ENCODE assay signal across 8 mouse cellular contexts in the genomic region with DNA sequence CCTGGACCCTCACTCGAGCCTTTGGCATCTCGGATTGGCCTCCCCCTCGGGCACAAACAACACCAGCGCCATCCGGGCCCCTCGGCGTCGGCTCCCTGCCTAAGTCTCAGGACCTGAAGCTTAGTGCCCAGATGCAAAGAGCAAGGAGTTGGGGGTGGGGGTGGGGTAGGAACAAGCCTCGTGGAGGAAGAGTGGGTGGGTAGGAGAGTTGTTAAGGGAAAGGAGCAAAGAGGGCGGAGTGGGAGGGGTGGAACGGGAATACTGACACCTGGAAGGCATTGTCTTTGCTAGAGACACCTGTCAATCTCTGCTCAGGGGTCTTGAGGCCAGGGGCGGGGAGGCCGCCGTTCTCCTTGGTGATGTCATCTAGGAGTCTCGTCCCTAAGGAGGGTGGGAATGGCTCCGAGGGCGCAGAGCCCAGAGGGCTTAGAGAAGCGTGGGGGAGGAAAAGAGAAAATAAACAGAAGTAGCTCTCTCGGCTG. TPM values are rescaled to one million over a fixed set of nuclear protein-coding genes. Genes with fewer than 3 reads are reported as not detected.
A peak's percentile ranks its signal among the peaks of the same experiment; 100 is the strongest.
DNase-seq lines count a peak whose midpoint lies in the region; ATAC-seq and TF ChIP-seq lines count a peak whose summit lies in the region.

No protein-coding gene starts in this region.

- H3K27me3 ChIP-seq in ES-Bruce4 (ENCODE audit: control insufficient read depth, insufficient read depth, low read length, poor library complexity, severe bottlenecking) = peaks cover 43% of the 10 kb centered on the region
- H3K27me3 ChIP-seq in forebrain, postnatal 0 days (ENCODE audit: insufficient read depth, low read length) = peaks cover 85% of the 10 kb centered on the region
- peaks cover 99% of the 10 kb centered on the region for H3K27me3 ChIP-seq in liver, embryonic 15.5 days
- H3K27me3 ChIP-seq in thymus, adult 2 months (ENCODE audit: control insufficient read depth, insufficient read depth, low read length) = peaks cover 5% of the 10 kb centered on the region; the same call in 1 of the 2 replicates

- no peak for TF ChIP-seq CTCF in ES-Bruce4 (IDR thresholded peaks at IDR 0.05; ENCODE audit: low read depth, low read length)
- no peak for TF ChIP-seq CTCF in forebrain, postnatal 0 days (IDR thresholded peaks at IDR 0.05; ENCODE audit: low read depth)
- no peak for TF ChIP-seq CTCF in thymus, adult 2 months (IDR thresholded peaks at IDR 0.05; ENCODE audit: borderline replicate concordance, control insufficient read depth, extremely low read depth, insufficient read depth, low read length, poor library complexity)

- DNase-seq in embryo, embryonic 10.5 days (ENCODE audit: low spot score) = peak; percentile 70
- no peak for DNase-seq in embryo, embryonic 10 days (ENCODE audit: low spot score)
- DNase-seq in forebrain, postnatal 0 days = peak; percentile 36
- DNase-seq in cerebellum, adult 18-20 months = no peak
- no peak for DNase-seq in cerebellum, adult 11 months
- DNase-seq in thymus, adult 2 months = no peak

- no peaks in the 10 kb centered on the region for H3K9me3 ChIP-seq in ES-Bruce4 (replicated peaks; ENCODE audit: control insufficient read depth, insufficient read depth, low read length, poor library complexity, severe bottlenecking)
- no peaks in the 10 kb centered on the region for H3K9me3 ChIP-seq in forebrain, postnatal 0 days (ENCODE audit: low read length)
- no peaks in the 10 kb centered on the region for H3K9me3 ChIP-seq in liver, embryonic 15.5 days (replicated peaks)

- WGBS in forebrain, postnatal 0 days = 2% methylated on average over 19 of the region's 19 CpGs
- 3% methylated on average over 19 of the region's 19 CpGs for WGBS in liver, embryonic 15.5 days (ENCODE audit: insufficient replicate concordance)
- 13% methylated on average over 19 of the region's 19 CpGs for WGBS in thymus, adult 2 months

- no peak overlapping the region for H3K9ac ChIP-seq in ES-Bruce4 (ENCODE audit: low read depth, poor library complexity, severe bottlenecking)
- H3K9ac ChIP-seq in forebrain, postnatal 0 days = no peak overlapping the region
- H3K9ac ChIP-seq in liver, embryonic 15.5 days = no peak overlapping the region

- H3K36me3 ChIP-seq in ES-Bruce4 (ENCODE audit: control insufficient read depth, insufficient read depth, low read length, poor library complexity, severe bottlenecking) = no peaks in the 10 kb centered on the region
- H3K36me3 ChIP-seq in forebrain, postnatal 0 days (ENCODE audit: insufficient read depth) = no peaks in the 10 kb centered on the region
- H3K36me3 ChIP-seq in liver, embryonic 15.5 days (replicated peaks) = no peaks in the 10 kb centered on the region
- H3K36me3 ChIP-seq in thymus, adult 2 months (ENCODE audit: control insufficient read depth, insufficient read depth, low read length) = no peaks in the 10 kb centered on the region

- H3K4me1 ChIP-seq in ES-Bruce4 (ENCODE audit: control insufficient read depth, insufficient read depth, low read length) = peaks cover 2% of the 10 kb centered on the region
- H3K4me1 ChIP-seq in forebrain, postnatal 0 days (ENCODE audit: insufficient read depth) = no peaks in the 10 kb centered on the region
- 0 out of 2 replicates have a peak, but pooled peaks cover 3% of the 10 kb centered on the region for H3K4me1 ChIP-seq in liver, embryonic 15.5 days (replicated peaks)
- H3K4me1 ChIP-seq in thymus, adult 2 months (replicated peaks; ENCODE audit: control insufficient read depth, insufficient read depth, low read length) = no peaks in the 10 kb centered on the region

- no peak for TF ChIP-seq EP300 in ES-Bruce4 (IDR thresholded peaks at IDR 0.05; ENCODE audit: insufficient read depth, low read depth, low read length)

- ATAC-seq in forebrain, postnatal 0 days = no peak; the same call in 1 of the 2 replicates
- no peak for ATAC-seq in liver, embryonic 15.5 days (ENCODE audit: insufficient read depth)

- H3K27ac ChIP-seq in ES-Bruce4 (ENCODE audit: insufficient read depth, low read length) = no peak overlapping the region
- H3K27ac ChIP-seq in forebrain, postnatal 0 days (ENCODE audit: low read depth, low read length) = peak overlapping the region; percentile 77; the same call in 1 of the 2 replicates
- no peak overlapping the region for H3K27ac ChIP-seq in liver, embryonic 15.5 days (replicated peaks)
- no peak overlapping the region for H3K27ac ChIP-seq in thymus, adult 2 months (ENCODE audit: control insufficient read depth, insufficient read depth, low read length)

- TF ChIP-seq POLR2A in ES-Bruce4 (IDR thresholded peaks at IDR 0.05; ENCODE audit: insufficient read depth, low read length) = no peak
- no peak for TF ChIP-seq POLR2A in thymus, adult 2 months (IDR thresholded peaks at IDR 0.05; ENCODE audit: control insufficient read depth, extremely low read depth, insufficient read depth, low read length, poor library complexity)

- peak overlapping the region; percentile 19 for H3K4me3 ChIP-seq in ES-Bruce4 (ENCODE audit: low read depth, low read length)
- peak overlapping the region; percentile 26 for H3K4me3 ChIP-seq in forebrain, postnatal 0 days (ENCODE audit: low read depth, low read length)
- H3K4me3 ChIP-seq in liver, embryonic 15.5 days (replicated peaks) = peak overlapping the region; percentile 37
- no peak overlapping the region for H3K4me3 ChIP-seq in thymus, adult 2 months (ENCODE audit: control insufficient read depth, insufficient read depth, low read length)

- peak overlapping the region; percentile 49 for H3K4me2 ChIP-seq in forebrain, postnatal 0 days (ENCODE audit: low read depth)
- H3K4me2 ChIP-seq in liver, embryonic 15.5 days = peak overlapping the region; percentile 52

RNA-seq across cellular contexts. Expression of a gene that starts 35.7 kb away (rescaled TPM):
- polyA plus RNA-seq in ES-Bruce4 (2011; ENCODE audit: insufficient read depth, insufficient read length, low read depth, missing spikeins) = 5.6 and 6.4 TPM in 2 replicates
- 23.7 and 49.9 TPM in 2 replicates for total RNA-seq in forebrain, postnatal 0 days (2014; rRNA removed)
- 46.4 and 92.8 TPM in 2 replicates for polyA plus RNA-seq in forebrain, postnatal 0 days (2015; fragmentation: Nextera tagmentation; extraction: Ambion mirVana)
- 6.5 and 6.7 TPM in 2 replicates for polyA plus RNA-seq in liver, embryonic 15.5 days (2015; fragmentation: Nextera tagmentation; extraction: Ambion mirVana)
- 12.8 and 14.7 TPM in 2 replicates for polyA plus RNA-seq in thymus, adult 2 months (2012; rRNA removed)

Comparison
In these comparisons a context has a peak if more than half of its experiments do, and no peak if none do; other contexts are left out.
1. DNase-seq: peak in embryo, embryonic 10.5 days (single experiment) and forebrain, postnatal 0 days (single experiment); none in embryo, embryonic 10 days (single experiment), cerebellum, adult 18-20 months (0 of 2), cerebellum, adult 11 months (single experiment) and thymus, adult 2 months (single experiment).